Mouse (Mus musculus): ENCODE results near the gene Aqp1. TPM values are rescaled to one million over a fixed set of nuclear protein-coding genes. Genes with fewer than 3 reads are reported as not detected.

The Aqp1 gene
- total RNA-seq, 2 experiments from 2014 or later, result 41.5 to 104 TPM

GRCm38 (mm10) chr6:55396622-55397041 lies 60.4 kb downstream of the Aqp1 start:
- no peak for DNase-seq (ENCODE audit: low spot score in 2 of 2)

Small RNA genes lying within 50 kb of the gene (microRNA-seq; reads per million reads assigned to microRNA genes)
- gene Gm25458 (ENCODE audit: borderline number of aligned reads in 2 of 2), result 0 reads per million in 2 experiments

Other genes starting within 250 kb of the Aqp1 start
- under 1 TPM in 1 of 2 experiments, not detected in 1; 0.35 TPM for gene Crhr2, start 203.4 kb upstream of the Aqp1 start, total RNA-seq (2021)
- gene Inmt, start 161.4 kb upstream of the Aqp1 start, total RNA-seq (2021), result 10 to 100 TPM; 10.1 to 26.1 TPM
- 1 to 10 TPM; 4.9 to 5.7 TPM for gene Mindy4, start 133.0 kb upstream of the Aqp1 start, total RNA-seq (2021)
- not detected for gene Ghrhr, start 39.9 kb downstream of the Aqp1 start, total RNA-seq (2021)
- gene Adcyap1r1, start 115.5 kb downstream of the Aqp1 start, total RNA-seq (2021), result 10 to 100 TPM; 29.0 to 30.0 TPM